Mouse (Mus musculus): ENCODE measurements around the gene 1810049J17Rik. TPM values are rescaled to one million over a fixed set of nuclear protein-coding genes. Genes with fewer than 3 reads are reported as not detected.

1810049J17Rik gene
- polyA plus RNA-seq, 1 experiment from 2014 or later, result 1.3 TPM

- Histone ChIP-seq H3K4me3 (ENCODE audit: low read depth, low read length) (no peak overlapping the region), H3K27me3 (ENCODE audit: insufficient read depth, low read length) (no peaks in the 10 kb centered on the region), H3K9ac (no peak overlapping the region), H3K4me1 (ENCODE audit: insufficient read depth) (no peaks in the 10 kb centered on the region), H3K4me2 (no peak overlapping the region), H3K9me3 (ENCODE audit: low read depth, low read length) (no peaks in the 10 kb centered on the region), H3K27ac (ENCODE audit: low read depth) (no peak overlapping the region), H3K36me3 (ENCODE audit: insufficient read depth) (0 out of 2 replicates have a peak, but pooled peaks cover 5% of the 10 kb centered on the region)
- TF ChIP-seq CTCF (IDR thresholded peaks at IDR 0.05; ENCODE audit: low read depth), result no peak
- DNase-seq (no peak), ATAC-seq (ENCODE audit: insufficient read depth) (no peak)
- 37% methylated on average over 3 of the region's 3 CpGs for WGBS
Measured at GRCm38 (mm10) chr15:12366072-12366469, 44.4 kb upstream of the 1810049J17Rik start.

GRCm38 (mm10) chr15:12365416-12366071, 43.8 kb upstream of the 1810049J17Rik start:
- ATAC-seq (ENCODE audit: insufficient read depth), result no peak
- no peak overlapping the region for H3K27ac ChIP-seq (ENCODE audit: low read depth)
- H3K9ac ChIP-seq, result no peak overlapping the region
- no peak overlapping the region for H3K4me3 ChIP-seq (ENCODE audit: low read depth, low read length)
- no peaks in the 10 kb centered on the region for H3K9me3 ChIP-seq (ENCODE audit: low read depth, low read length)
- no peaks in the 10 kb centered on the region for H3K27me3 ChIP-seq (ENCODE audit: insufficient read depth, low read length)
- WGBS, result 59% methylated on average over 15 of the region's 15 CpGs
- TF ChIP-seq CTCF (IDR thresholded peaks at IDR 0.05; ENCODE audit: low read depth), result no peak
- DNase-seq, result no peak
- no peaks in the 10 kb centered on the region for H3K4me1 ChIP-seq (ENCODE audit: insufficient read depth)
- 0 out of 2 replicates have a peak, but pooled peaks cover 5% of the 10 kb centered on the region for H3K36me3 ChIP-seq (ENCODE audit: insufficient read depth)
- no peak overlapping the region for H3K4me2 ChIP-seq

- no peaks in the 10 kb centered on the region for H3K4me1 ChIP-seq (ENCODE audit: insufficient read depth)
- no peak overlapping the region for H3K9ac ChIP-seq
- WGBS, result 88% methylated on average over 4 of the region's 4 CpGs
- no peak for TF ChIP-seq CTCF (IDR thresholded peaks at IDR 0.05; ENCODE audit: low read depth)
- H3K36me3 ChIP-seq (ENCODE audit: insufficient read depth), result 0 out of 2 replicates have a peak, but pooled peaks cover 5% of the 10 kb centered on the region
- no peak overlapping the region for H3K4me2 ChIP-seq
- DNase-seq, result no peak
- H3K27ac ChIP-seq (ENCODE audit: low read depth), result no peak overlapping the region
- ATAC-seq (ENCODE audit: insufficient read depth), result no peak
- no peak overlapping the region for H3K4me3 ChIP-seq (ENCODE audit: low read depth, low read length)
- no peaks in the 10 kb centered on the region for H3K9me3 ChIP-seq (ENCODE audit: low read depth, low read length)
- H3K27me3 ChIP-seq (ENCODE audit: insufficient read depth, low read length), result no peaks in the 10 kb centered on the region
Measured at GRCm38 (mm10) chr15:12364096-12364495, 42.4 kb upstream of the 1810049J17Rik start.

- no peak overlapping the region for H3K4me3 ChIP-seq (ENCODE audit: low read depth, low read length)
- no peak for TF ChIP-seq CTCF (IDR thresholded peaks at IDR 0.05; ENCODE audit: low read depth)
- ATAC-seq (ENCODE audit: insufficient read depth) (no peak), DNase-seq (no peak)
- 81% methylated on average over 6 of the region's 6 CpGs for WGBS
- no peak overlapping the region for H3K4me2 ChIP-seq
- H3K9me3 ChIP-seq (ENCODE audit: low read depth, low read length), result no peaks in the 10 kb centered on the region
- 0 out of 2 replicates have a peak, but pooled peaks cover 7% of the 10 kb centered on the region for H3K36me3 ChIP-seq (ENCODE audit: insufficient read depth)
- H3K27ac ChIP-seq (ENCODE audit: low read depth), result no peak overlapping the region
- H3K27me3 ChIP-seq (ENCODE audit: insufficient read depth, low read length), result no peaks in the 10 kb centered on the region
- no peaks in the 10 kb centered on the region for H3K4me1 ChIP-seq (ENCODE audit: insufficient read depth)
- H3K9ac ChIP-seq, result no peak overlapping the region
Measured at GRCm38 (mm10) chr15:12362701-12363040, 41.0 kb upstream of the 1810049J17Rik start.

- ATAC-seq (ENCODE audit: insufficient read depth) (no peak), DNase-seq (no peak)
- Histone ChIP-seq H3K36me3 (ENCODE audit: insufficient read depth) (peaks cover 10% of the 10 kb centered on the region; the same call in 1 of the 2 replicates), H3K4me3 (ENCODE audit: low read depth, low read length) (no peak overlapping the region), H3K9me3 (ENCODE audit: low read depth, low read length) (no peaks in the 10 kb centered on the region), H3K27me3 (ENCODE audit: insufficient read depth, low read length) (no peaks in the 10 kb centered on the region), H3K4me1 (ENCODE audit: insufficient read depth) (no peaks in the 10 kb centered on the region), H3K4me2 (no peak overlapping the region), H3K9ac (no peak overlapping the region), H3K27ac (ENCODE audit: low read depth) (no peak overlapping the region)
- TF ChIP-seq CTCF (IDR thresholded peaks at IDR 0.05; ENCODE audit: low read depth), result no peak
- WGBS, result 84% methylated on average over 14 of the region's 14 CpGs
Measured at GRCm38 (mm10) chr15:12362001-12362700, 40.5 kb upstream of the 1810049J17Rik start.

GRCm38 (mm10) chr15:12360519-12361212, 39.0 kb upstream of the 1810049J17Rik start:
- no peak overlapping the region for H3K9ac ChIP-seq
- no peaks in the 10 kb centered on the region for H3K27me3 ChIP-seq (ENCODE audit: insufficient read depth, low read length)
- H3K4me3 ChIP-seq (ENCODE audit: low read depth, low read length), result no peak overlapping the region
- no peaks in the 10 kb centered on the region for H3K4me1 ChIP-seq (ENCODE audit: insufficient read depth)
- no peak overlapping the region for H3K4me2 ChIP-seq
- no peaks in the 10 kb centered on the region for H3K9me3 ChIP-seq (ENCODE audit: low read depth, low read length)
- DNase-seq (peak; percentile 55), ATAC-seq (ENCODE audit: insufficient read depth) (no peak)
- TF ChIP-seq CTCF (IDR thresholded peaks at IDR 0.05; ENCODE audit: low read depth), result no peak
- no peak overlapping the region for H3K27ac ChIP-seq (ENCODE audit: low read depth)
- H3K36me3 ChIP-seq (ENCODE audit: insufficient read depth), result peaks cover 14% of the 10 kb centered on the region; the same call in 1 of the 2 replicates
- 65% methylated on average over 19 of the region's 19 CpGs for WGBS

GRCm38 (mm10) chr15:12358384-12358783, 36.7 kb upstream of the 1810049J17Rik start:
- DNase-seq, result no peak
- H3K36me3 ChIP-seq (ENCODE audit: insufficient read depth), result peaks cover 22% of the 10 kb centered on the region; the same call in 1 of the 2 replicates
- H3K9ac ChIP-seq, result no peak overlapping the region
- 94% methylated on average over 5 of the region's 5 CpGs for WGBS
- H3K4me3 ChIP-seq (ENCODE audit: low read depth, low read length), result no peak overlapping the region
- no peaks in the 10 kb centered on the region for H3K27me3 ChIP-seq (ENCODE audit: insufficient read depth, low read length)
- no peak for ATAC-seq (ENCODE audit: insufficient read depth)
- no peaks in the 10 kb centered on the region for H3K4me1 ChIP-seq (ENCODE audit: insufficient read depth)
- no peaks in the 10 kb centered on the region for H3K9me3 ChIP-seq (ENCODE audit: low read depth, low read length)
- H3K4me2 ChIP-seq, result no peak overlapping the region
- no peak overlapping the region for H3K27ac ChIP-seq (ENCODE audit: low read depth)
- no peak for TF ChIP-seq CTCF (IDR thresholded peaks at IDR 0.05; ENCODE audit: low read depth)

All from lung, embryonic 14.5 days (tissue).